Mouse (Mus musculus) MN1 (cell line): ENCODE measurements around the gene 1810049J17Rik.

Experiments used
- DNase-seq: peaks from one replicate; pipeline ENCODE4 v3.0.0-alpha.2; 2016; ENCODE audit warnings: low spot score

The 1810049J17Rik gene

DNA sequence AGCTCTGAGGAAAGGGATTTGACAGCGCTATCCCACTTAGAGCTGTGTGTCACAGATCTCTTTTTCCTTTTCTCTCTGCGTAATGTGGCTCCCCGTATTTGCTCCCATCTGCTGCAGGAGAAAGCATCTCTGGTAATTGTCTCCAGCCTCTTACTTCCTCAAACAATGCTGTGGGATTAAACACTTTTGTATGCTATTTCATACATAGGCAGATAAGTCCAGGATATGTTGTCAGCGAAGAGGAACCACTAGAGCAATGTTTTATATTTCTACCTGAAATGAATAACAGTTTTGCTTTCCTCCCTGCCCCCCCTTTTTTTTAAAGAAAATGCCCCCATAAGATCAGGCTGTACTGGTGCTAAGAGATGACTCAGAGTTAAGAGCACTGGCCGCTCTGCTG is 13.2 kb downstream of the 1810049J17Rik start:
- DNase-seq, result no peak

DNA sequence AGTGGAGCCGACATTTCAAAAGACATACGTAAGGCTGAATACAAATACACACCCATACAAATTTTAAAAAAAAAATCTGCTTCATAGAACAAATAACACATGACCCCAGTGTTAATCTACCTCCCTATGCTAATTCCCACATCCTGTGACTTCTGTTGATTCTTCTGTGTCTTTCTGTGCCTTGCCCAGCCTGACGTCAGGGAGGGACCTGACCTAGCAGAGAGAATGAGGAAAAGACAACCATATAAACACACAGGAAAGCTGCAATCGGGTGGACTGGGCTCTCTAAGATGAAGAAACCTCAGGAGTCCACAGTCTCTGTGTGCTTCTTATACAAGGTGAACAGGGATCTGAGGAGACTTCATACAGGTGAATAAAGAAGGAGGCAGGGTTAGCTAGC is 14.6 kb downstream of the 1810049J17Rik start:
- no peak for DNase-seq

- no peak for DNase-seq
These were observed 15.3 kb downstream of the 1810049J17Rik start for GRCm38 (mm10) chr15:12306188-12307071.

- no peak for DNase-seq
These were observed 19.9 kb downstream of the 1810049J17Rik start for GRCm38 (mm10) chr15:12301771-12302170.

- no peak for DNase-seq
These were observed 23.4 kb downstream of the 1810049J17Rik start for GRCm38 (mm10) chr15:12298231-12298737.

DNA sequence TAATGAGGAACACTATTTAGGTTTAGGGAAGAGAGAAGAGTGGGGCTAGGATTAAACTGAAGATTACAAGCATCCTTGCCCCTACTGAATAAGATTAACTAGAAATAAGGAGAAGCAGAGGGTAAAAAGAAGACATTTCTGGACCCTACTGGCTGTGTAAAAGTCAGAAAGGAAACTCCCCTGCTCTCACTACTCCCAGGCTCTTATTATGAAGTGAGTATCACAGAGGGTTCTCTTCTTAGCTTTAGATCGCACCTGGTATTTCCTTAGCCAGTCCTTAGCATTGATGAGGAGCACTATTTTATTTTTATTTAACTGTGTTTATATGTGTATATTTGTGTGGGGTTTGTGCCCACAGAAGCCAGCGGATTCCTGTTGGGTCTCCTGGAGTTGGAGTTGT is 25.5 kb downstream of the 1810049J17Rik start:
- no peak for DNase-seq

DNA sequence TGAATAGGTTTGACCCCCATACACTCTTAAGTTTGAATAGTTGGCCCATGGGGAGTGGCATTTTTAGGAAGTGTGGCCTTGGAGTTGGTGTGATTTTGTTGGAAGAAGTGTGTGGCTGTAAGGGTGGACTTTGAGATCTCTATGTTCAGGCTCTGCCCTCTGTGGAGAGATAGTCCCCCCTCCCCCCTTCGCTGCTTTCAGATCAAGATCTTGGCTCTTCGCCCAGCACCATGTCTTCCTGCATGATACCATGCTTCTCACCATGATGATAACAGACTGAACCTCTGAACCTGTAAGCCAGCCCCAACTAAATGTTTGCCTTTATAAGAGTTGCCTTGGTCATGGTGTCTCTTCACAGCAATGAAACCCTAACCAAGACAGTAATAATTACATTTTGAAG is 29.9 kb downstream of the 1810049J17Rik start:
- no peak for DNase-seq

- DNase-seq, result no peak
These were observed 31.4 kb downstream of the 1810049J17Rik start for GRCm38 (mm10) chr15:12290330-12290729.

DNA sequence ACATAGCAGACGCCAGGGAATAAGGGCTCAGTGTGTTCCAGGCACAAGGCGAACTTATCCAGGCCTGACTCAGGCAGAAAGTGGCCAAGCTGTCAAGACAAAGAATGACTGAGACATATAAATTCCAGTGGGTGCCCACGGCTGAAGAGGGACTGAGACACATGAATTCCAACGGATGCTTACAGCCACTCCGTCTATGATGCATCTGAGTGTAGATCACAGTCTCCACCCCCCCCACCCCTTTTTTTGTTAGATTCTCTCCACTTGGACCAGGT is 36.2 kb downstream of the 1810049J17Rik start:
- DNase-seq, result no peak

GRCm38 (mm10) chr15:12284794-12285534 is 36.7 kb downstream of the 1810049J17Rik start:
- DNase-seq, result no peak

DNA sequence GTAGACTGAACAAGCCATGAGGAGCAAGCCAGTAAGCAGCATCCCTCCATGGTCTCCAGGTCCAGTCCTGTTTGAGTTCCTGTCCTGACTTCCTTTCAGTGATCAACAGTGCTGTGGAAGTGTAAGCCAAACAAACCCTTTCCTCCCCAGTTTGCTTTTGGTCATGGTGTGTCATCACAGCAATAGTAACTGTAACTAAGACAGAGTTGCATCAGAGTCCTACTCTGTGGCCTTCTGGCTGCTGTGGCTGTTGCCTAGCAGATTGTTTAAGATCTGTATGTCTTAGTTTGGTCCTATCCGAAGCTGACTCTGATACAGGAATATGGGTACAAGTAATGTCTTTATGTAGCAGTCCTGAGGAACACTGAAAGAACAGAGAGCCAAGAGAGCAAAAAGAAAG is 41.9 kb downstream of the 1810049J17Rik start:
- no peak for DNase-seq

- DNase-seq, result no peak
These were observed 46.5 kb downstream of the 1810049J17Rik start for GRCm38 (mm10) chr15:12275091-12275623.

DNA sequence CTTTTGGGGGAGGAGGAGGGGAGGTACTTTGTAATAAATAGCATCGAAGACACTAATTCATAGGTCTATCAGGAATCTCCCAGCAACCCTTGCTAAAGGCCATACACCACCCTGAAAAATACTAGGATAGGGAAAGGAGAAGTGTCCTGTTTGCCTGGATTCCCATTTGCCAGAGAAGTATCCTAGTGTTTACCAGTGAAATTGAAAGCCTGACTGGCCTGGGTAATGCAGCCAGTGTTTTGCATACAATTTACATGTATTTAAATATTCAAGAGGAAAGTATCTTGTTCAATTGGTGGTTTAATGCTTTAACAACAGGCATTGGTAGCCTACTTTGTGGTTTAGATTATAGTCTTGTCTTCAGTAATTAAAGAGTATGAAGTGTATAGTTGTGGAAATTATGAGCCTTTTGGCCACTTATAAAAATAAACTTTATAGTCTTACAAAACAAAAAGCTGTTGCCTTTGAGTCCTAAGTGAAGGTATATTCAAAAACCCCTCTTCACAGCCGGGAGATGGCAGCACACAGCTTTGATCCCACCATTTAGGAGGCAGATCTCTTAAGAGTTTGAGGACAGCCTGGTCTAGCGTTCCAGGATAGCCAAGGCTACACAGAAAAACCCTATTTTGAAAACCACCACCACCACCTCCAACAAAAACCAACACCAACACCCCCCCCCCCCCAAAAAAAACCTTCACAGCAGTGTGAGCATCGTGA is 47.5 kb downstream of the 1810049J17Rik start:
- no peak for DNase-seq

DNA sequence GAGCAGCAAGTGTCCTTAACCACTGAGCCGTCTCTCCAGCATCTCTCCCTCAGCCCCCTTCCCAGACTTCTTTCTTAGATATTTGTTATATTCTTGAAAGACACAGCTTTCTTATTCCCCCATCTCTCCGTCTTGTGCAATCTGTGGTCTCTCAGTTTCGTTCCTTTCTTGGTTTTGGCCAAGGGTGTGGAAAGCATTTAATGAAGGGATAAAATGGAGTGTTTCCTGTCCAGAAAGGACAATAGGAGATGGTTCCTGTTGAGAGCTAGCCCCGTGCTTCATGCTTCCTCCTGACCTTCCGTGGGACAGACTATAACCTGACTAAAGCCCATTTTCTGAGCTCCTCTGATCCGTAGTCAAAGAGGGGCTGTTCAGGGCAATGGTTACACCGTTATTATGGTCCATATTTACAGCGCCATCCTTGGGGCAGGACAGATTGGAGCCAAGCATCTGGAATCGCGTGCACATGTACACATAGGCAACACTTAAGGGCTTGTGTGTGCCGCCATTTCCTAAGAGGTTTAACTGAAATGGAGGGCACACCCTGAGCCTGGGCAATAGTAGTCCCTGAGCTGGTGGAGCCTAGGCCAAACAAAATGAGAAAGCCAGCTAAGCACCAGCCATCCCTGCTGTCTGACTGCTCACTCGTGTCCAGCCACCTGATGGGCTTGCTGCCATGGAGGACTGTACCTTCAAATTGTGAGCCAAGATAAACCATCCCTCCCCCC is 48.2 kb downstream of the 1810049J17Rik start:
- no peak for DNase-seq
